Mouse (Mus musculus): ENCODE results near the gene Mboat1.

Mboat1 gene

DNA sequence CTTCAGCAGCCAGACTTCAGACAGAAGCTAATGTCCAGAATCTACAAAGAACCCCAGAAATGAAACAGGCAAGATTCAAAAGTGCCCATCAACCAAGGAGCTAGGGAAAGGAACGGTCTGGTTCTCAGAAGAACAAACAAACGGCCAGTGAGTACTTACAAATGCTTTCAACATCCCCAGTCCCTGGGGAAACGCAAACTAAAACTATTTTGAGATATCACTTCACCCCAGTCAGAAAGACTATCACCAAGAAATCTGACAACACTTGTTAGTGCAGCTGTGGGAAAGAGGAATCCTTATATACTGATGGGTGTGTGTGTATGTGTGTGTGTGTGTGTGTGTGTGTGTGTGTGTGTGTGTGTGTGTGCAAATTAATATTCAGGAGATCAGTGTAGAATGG lies 116.4 kb downstream of the Mboat1 start:
- DNase-seq, result no peak

DNA sequence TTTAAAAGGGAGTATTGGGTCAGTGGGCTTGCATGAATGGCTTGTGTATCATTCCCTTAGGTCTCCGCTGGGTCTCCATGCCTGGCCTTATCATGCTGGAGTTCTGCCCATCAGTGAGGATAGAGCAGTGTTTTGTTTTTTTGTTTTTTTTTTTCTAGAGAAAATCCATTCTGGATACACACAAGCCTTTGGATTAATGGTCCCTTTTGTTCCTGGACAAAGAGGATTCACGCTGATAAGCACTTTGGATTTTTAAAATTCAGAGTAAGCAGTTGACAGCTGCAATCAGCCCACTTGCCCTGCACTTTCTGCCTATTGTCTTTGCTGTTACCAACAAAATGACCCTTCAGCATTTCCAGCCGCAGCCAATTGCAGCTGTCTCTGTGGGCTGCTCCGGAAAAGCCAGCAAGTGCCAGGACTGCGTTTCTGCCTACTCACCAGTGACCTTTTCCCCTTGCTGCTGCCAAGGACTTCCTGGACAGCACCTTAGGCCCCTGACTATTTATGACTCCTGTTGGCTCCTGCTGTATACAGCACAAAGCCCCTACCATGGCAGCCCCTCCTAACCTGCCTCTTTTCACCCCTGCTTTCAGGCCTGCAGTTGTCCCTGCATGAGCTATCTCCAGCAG lies 117.5 kb downstream of the Mboat1 start:
- DNase-seq, result no peak

DNA sequence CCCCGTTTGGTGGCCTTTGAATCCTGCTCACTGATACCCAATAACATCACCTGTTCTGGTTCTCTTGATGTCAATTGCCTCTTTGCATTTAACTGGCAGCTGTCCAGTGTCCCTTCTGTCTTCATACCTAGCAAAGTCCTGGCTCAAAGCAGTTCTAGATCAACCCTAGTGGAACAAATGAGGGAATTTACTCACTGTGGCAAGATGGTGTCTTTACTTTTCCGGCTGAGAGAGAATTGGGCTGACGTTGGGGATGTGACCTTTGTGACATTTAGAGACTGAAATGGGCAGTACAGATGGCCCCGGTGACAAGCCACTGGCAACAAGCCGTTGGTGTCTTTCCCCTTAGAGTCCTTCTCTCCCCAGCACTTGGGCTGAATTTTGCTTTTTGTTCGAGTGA lies 118.1 kb downstream of the Mboat1 start:
- no peak for DNase-seq

DNA sequence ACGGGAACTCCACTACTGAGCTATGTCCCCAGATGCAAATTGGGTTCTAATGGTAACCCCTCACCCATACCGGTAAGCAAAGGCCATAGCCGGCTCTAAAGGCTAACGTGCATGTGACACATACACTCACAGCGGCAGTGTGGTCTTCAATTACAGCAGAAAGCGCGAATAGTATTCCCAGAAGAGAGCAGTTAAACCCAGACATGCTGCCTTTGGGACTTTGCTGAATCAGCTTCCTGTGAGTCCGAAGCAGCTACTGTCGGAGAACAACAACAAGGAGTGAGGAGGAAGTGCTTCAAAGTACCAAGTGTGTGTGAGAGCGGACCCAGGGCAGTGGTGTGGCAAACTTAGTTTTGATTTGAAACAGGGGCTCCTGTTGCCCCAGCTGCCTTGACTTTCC lies 122.5 kb downstream of the Mboat1 start:
- no peak for DNase-seq

DNA sequence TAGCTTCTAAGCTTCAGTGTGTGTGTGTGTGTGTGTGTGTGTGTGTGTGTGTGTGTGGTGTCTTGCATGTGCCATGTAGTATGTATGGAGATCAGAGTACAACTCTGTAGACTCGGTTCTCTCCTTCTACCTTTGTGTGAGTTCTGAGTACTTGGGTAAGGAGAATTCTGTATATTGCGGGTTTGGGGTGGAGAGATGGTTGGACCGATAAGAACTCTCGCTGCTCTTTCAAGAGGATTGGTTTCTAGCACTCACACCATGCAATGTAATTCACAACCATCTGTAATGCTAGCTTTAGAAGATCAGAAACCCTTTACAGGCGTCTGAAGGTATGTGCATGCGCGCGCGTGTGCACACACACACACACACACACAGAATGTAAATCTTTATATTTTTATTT lies 123.0 kb downstream of the Mboat1 start:
- DNase-seq, result no peak

DNA sequence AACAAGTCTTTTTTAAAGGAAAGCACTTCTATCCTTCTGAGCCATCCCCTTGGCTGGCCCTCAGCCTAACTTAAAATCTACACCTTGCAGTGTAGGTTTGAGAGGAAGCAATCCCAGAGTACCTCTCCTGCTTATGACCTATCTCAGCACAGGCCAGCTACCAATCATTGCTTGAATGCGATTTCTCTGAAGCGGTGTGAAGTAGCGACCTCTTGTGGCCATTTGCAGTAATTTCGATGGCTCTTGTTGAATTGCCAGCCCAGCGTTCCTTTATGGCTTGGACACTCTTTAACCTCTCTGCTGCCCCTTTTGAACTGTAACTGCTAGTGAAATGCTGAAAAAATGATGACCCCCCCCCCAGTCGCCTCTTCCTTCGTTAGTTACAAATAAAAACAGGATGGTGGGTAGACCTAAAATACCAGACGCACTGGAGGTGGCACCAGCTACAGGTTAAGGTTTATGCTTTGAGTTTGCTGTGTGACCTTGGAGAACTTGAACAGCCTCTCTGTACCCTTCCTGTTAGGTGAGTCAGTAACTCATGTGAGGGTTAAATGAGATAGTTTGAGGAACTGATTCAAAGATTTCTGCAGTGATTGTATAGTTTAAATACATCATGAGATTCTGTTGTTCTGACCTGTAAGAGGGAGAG lies 123.7 kb downstream of the Mboat1 start:
- DNase-seq, result peak; percentile 31 to 48

DNA sequence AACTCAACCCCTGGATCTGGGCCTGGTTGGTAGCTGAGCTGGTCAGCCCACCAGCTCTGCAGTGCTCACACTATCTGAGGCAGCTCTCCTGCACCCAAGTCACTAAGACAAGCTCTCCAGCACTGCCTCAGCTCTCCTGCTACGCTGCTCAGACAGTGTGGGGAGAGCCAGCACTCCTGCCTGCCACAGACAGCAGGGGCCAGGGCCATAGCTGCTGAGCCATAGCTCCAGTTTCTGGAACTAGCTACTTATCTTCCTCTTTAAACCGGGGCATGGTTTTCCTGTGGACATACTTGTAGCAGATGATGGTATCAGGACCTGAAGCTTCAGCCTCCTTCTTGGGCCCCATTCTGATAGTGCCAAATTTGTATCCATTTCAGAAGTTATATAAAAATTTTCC lies 127.4 kb downstream of the Mboat1 start:
- no peak for DNase-seq

DNA sequence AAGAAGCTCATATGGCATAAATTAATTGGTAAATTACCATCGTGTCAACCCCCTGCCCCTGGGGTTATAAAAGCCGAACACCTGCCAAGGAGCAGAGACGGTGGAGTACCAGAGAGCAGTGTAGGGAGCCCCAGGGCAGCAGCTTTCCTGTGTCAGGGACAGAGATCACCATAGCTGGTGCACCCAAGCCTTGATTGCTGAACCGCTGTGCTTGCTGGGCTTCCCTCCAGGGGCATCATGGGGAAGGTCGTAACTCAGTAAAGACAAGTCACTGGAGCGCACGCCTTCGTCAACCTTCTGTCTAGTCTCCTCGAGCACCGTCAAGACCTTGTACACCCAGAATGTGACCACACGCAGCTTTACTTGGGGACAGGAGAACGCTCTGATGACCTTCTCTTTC lies 128.0 kb downstream of the Mboat1 start:
- no peak for DNase-seq

DNA sequence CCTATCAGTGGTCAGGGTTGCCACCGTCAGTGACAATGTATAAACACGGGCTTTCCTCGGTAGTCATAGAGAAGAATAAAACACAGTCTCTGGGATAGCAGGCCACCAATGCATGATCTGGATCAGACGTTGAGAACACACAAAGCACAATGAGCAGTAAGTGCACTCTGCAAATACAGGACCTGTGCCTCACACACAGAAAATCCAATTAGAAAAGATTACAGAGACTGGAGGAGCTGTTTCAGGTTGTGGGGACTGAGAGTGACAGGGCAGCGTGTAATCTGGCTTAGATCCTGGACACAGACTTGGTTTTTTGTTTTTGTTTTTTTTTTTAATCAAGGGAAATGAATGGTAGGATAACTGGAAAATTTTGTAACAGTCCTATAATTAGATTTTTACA lies 128.5 kb downstream of the Mboat1 start:
- DNase-seq, result no peak

DNA sequence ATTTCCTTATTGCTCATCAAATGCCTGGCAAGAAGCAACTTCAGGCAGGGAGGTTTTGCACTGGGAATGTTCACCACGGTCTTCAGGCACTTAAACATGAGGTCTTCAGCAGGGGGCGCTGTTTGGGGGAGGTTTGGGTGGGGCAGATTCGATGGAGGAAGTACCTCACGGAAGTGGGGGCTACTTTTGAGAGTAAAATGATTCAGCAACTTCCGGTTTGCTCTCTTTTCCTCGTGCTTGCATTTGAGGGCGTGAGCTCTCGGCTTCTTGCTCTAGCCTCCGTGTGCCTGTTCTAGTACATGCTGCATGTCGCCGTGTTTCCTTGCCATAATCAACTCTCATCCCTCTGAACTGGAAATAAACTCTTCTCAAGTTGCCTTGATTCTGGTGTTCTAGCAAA lies 129.7 kb downstream of the Mboat1 start:
- DNase-seq, result no peak

DNA sequence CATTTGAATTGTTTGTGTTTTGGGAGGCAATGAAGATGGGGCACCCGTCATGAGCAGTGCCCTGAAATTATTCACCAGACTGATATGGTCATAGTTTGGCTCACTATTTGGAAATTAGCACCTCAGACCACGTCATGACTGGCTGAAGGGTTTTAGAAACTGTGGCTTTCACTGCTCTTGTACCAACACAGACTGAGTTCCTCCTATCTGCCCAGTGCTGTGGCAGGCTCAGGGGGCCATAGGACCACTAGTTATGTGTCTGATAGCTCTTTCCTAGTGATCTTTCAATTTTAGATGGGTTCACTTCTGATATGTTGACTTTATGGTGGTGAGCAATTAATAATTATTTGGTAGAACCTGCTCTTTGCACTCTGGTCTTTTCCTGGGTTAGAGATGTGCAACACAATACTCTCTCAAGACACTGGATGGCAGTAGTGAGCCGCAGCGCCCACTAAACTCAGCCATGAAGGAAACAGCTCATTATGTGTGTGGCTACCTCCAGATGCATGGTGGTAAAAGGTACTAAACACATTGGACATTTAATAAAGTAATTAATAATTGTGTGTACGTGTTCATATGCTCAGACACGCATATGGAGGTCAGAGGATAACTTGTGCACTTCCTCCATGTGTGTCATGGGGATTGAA lies 135.9 kb downstream of the Mboat1 start:
- no peak for DNase-seq
